Mouse (Mus musculus) left cerebral cortex, adult 8-10 months (tissue): ENCODE measurements around the gene Furin. TPM values are rescaled to one million over a fixed set of nuclear protein-coding genes. Genes with fewer than 3 reads are reported as not detected.
A peak's percentile ranks its signal among the peaks of the same experiment; 100 is the strongest.

Experiments
- DNase-seq, 2 experiments: peaks; one replicate each; pipeline ENCODE4 v3.0.0; 2022; ENCODE audit warnings: low spot score in 2 of 2
- total RNA-seq, 4 experiments: library from RNA; stranded (reverse); gene quantifications; 2 replicates each; pipeline ENCODE4 v1.2.4; 2022

The Furin gene
- total RNA-seq, 4 experiments from 2014 or later = 30.7 to 33.6 (median 33.2) TPM

- no peak for DNase-seq
Observed at GRCm38 (mm10) chr7:80341793-80342192, 63.4 kb downstream of the Furin start.

- peak in 1 of 2 experiments; percentile 50 for DNase-seq
Observed at GRCm38 (mm10) chr7:80340793-80341192, 64.4 kb downstream of the Furin start, which contains the start of gene Unc45a. Gene Unc45a (minus strand): TSS chr7:80341005.

- DNase-seq = peak; percentile 93 to 97
Observed at GRCm38 (mm10) chr7:80339793-80340628, 65.2 kb downstream of the Furin start.

- DNase-seq = no peak
Observed at GRCm38 (mm10) chr7:80339371-80339770, 65.9 kb downstream of the Furin start.

Other genes with a start within 250 kb of the Furin start
- 10 to 100 TPM; 18.6 to 22.7 (median 20.6) TPM for gene Sema4b, start 218.6 kb downstream of the Furin start, total RNA-seq
- gene Cib1, start 172.6 kb downstream of the Furin start, total RNA-seq = 10 to 100 TPM; 19.7 to 26.3 (median 25.2) TPM
- 1 to 10 TPM; 5.9 to 6.8 (median 6.6) TPM for gene Gdpgp1, start 172.6 kb downstream of the Furin start, total RNA-seq
- 1 to 10 TPM; 1.5 to 2.7 (median 2.1) TPM for gene Ttll13, start 159.1 kb downstream of the Furin start, total RNA-seq
- gene Ngrn, start 144.2 kb downstream of the Furin start, total RNA-seq = 10 to 100 TPM; 40.5 to 43.0 (median 41.7) TPM
- 10 to 100 TPM; 17.2 to 24.6 (median 21.3) TPM for gene Vps33b, start 135.8 kb downstream of the Furin start, total RNA-seq
- 1 to 10 TPM in 3 of 4 experiments, under 1 TPM in 1; 0.51 to 1.8 (median 1.7) TPM for gene Prc1, start 111.0 kb downstream of the Furin start, total RNA-seq
- gene Rccd1, start 81.0 kb downstream of the Furin start, total RNA-seq = 10 to 100 TPM; 16.3 to 21.7 (median 18.0) TPM
- 10 to 100 TPM; 40.2 to 43.7 (median 42.4) TPM for gene Unc45a, start 64.4 kb downstream of the Furin start, total RNA-seq
- 10 to 100 TPM; 50.5 to 63.4 (median 57.2) TPM for gene Hddc3, start 62.3 kb downstream of the Furin start, total RNA-seq
- 100 to 1,000 TPM; 158 to 168 (median 165) TPM for gene Man2a2, start 34.1 kb downstream of the Furin start, total RNA-seq
- 10 to 100 TPM in 1 of 4 experiments, 1 to 10 TPM in 3; 4.5 to 10.5 (median 6.9) TPM for gene Fes, start 17.5 kb downstream of the Furin start, total RNA-seq
- gene Blm, start 129.7 kb upstream of the Furin start, total RNA-seq = 1 to 10 TPM; 4.0 to 7.5 (median 4.9) TPM